ENCODE assay signal across 19 mouse cellular contexts in genomic region chr4:43634621-43635374, GRCm38 (mm10). TPM values are rescaled to one million over a fixed set of nuclear protein-coding genes. Genes with fewer than 3 reads are reported as not detected.
DNase-seq lines count a peak whose midpoint lies in the region; ATAC-seq and TF ChIP-seq lines count a peak whose summit lies in the region.
"Had no signal": no experiment of that assay in that cellular context is flagged by ENCODE, and none has a peak within 500 bp of the region (broad histone marks: within the 10 kb centered on the region; RNA-seq: fewer than 3 reads in every experiment).

No protein-coding gene starts in this region.

- DNase-seq in heart, postnatal 25 days (ENCODE audit: low spot score): no peak
- DNase-seq in lung, postnatal 0 days (ENCODE audit: low spot score): peak; percentile 15
- no peak for DNase-seq in lung, postnatal 36 days
- DNase-seq in embryonic facial prominence, embryonic 10.5 days (ENCODE audit: low spot score): peak; percentile 5
- DNase-seq: adrenal gland, postnatal 10 days; cerebellum, adult 2 months; kidney, postnatal 36 days; liver; thymus, postnatal 4 days had no signal

- H3K36me3 ChIP-seq in heart, embryonic 13.5 days: no peaks in the 10 kb centered on the region
- no peaks in the 10 kb centered on the region for H3K36me3 ChIP-seq in lung, postnatal 0 days (ENCODE audit: insufficient read depth, low read length)
- no peaks in the 10 kb centered on the region for H3K36me3 ChIP-seq in embryonic facial prominence, embryonic 10.5 days (replicated peaks)
- no peaks in the 10 kb centered on the region for H3K36me3 ChIP-seq in limb, embryonic 13.5 days
- H3K36me3 ChIP-seq: midbrain, embryonic 12.5 days; stomach, embryonic 15.5 days had no signal

- no peak for ATAC-seq in heart, embryonic 13.5 days (ENCODE audit: extremely low read depth, insufficient number of reproducible peaks, low FRiP score, low TSS enrichment)
- no peak for ATAC-seq in lung, postnatal 0 days
- ATAC-seq in limb, embryonic 13.5 days (ENCODE audit: low FRiP score, low read depth): no peak
- no peak for ATAC-seq in megakaryocyte progenitor cell, adult 5-6 weeks (replicated peaks; ENCODE audit: poor library complexity)
- ATAC-seq: CD4-positive, CD25-positive, alpha-beta regulatory T cell, adult 4 months; intestine, postnatal 0 days had no signal

- no peak for TF ChIP-seq CTCF in lung, postnatal 0 days (IDR thresholded peaks at IDR 0.05)

- H3K27ac ChIP-seq in heart, embryonic 13.5 days (replicated peaks): no peak overlapping the region
- no peak overlapping the region for H3K27ac ChIP-seq in lung, postnatal 0 days (ENCODE audit: low read length)
- H3K27ac ChIP-seq in embryonic facial prominence, embryonic 10.5 days (replicated peaks): no peak overlapping the region
- H3K27ac ChIP-seq in limb, embryonic 13.5 days: no peak overlapping the region
- H3K27ac ChIP-seq: stomach, embryonic 15.5 days had no signal

- intact Hi-C loops in heart, postnatal 25 days (cut with DNase I): loop anchor here (5.0 kb wide), 1 partner anchor 57 kb away; the partner anchor contains the start of genes Gba2 and Rgp1

- H3K4me2 ChIP-seq in heart, embryonic 13.5 days: peak overlapping the region; percentile 16; the same call in 1 of the 2 replicates
- no peak overlapping the region for H3K4me2 ChIP-seq in lung, postnatal 0 days (replicated peaks; ENCODE audit: low read depth, low read length)
- H3K4me2 ChIP-seq in limb, embryonic 13.5 days (replicated peaks): peak overlapping the region; percentile 94; the same call in 1 of the 2 replicates
- H3K4me2 ChIP-seq: stomach, embryonic 15.5 days had no signal

- H3K9me3 ChIP-seq in heart, embryonic 13.5 days: no peaks in the 10 kb centered on the region
- no peaks in the 10 kb centered on the region for H3K9me3 ChIP-seq in lung, postnatal 0 days (ENCODE audit: low read length)
- no peaks in the 10 kb centered on the region for H3K9me3 ChIP-seq in embryonic facial prominence, embryonic 10.5 days
- no peaks in the 10 kb centered on the region for H3K9me3 ChIP-seq in limb, embryonic 13.5 days
- H3K9me3 ChIP-seq: midbrain, embryonic 12.5 days; stomach, embryonic 15.5 days had no signal

- no peak overlapping the region for H3K4me3 ChIP-seq in heart, embryonic 13.5 days
- no peak overlapping the region for H3K4me3 ChIP-seq in lung, postnatal 0 days (ENCODE audit: low read depth, low read length)
- H3K4me3 ChIP-seq in embryonic facial prominence, embryonic 10.5 days: no peak overlapping the region
- H3K4me3 ChIP-seq in limb, embryonic 13.5 days: no peak overlapping the region
- H3K4me3 ChIP-seq: midbrain, embryonic 12.5 days; stomach, embryonic 15.5 days had no signal

- WGBS in heart, embryonic 13.5 days: 79% methylated on average over 7 of the region's 7 CpGs
- WGBS in lung, postnatal 0 days: 70% methylated on average over 7 of the region's 7 CpGs
- 86% methylated on average over 7 of the region's 7 CpGs for WGBS in embryonic facial prominence, embryonic 10.5 days
- WGBS in limb, embryonic 13.5 days: 86% methylated on average over 7 of the region's 7 CpGs

- H3K9ac ChIP-seq in heart, embryonic 13.5 days: no peak overlapping the region
- no peak overlapping the region for H3K9ac ChIP-seq in lung, postnatal 0 days (replicated peaks; ENCODE audit: low read depth)
- no peak overlapping the region for H3K9ac ChIP-seq in limb, embryonic 13.5 days
- H3K9ac ChIP-seq: midbrain, embryonic 12.5 days; stomach, embryonic 15.5 days had no signal

- TF ChIP-seq EP300 in lung, postnatal 0 days (IDR thresholded peaks at IDR 0.05): no peak

- peaks cover 55% of the 10 kb centered on the region for H3K4me1 ChIP-seq in heart, embryonic 13.5 days
- peaks cover 4% of the 10 kb centered on the region; the same call in 1 of the 2 replicates for H3K4me1 ChIP-seq in lung, postnatal 0 days (ENCODE audit: insufficient read depth, low read depth, low read length)
- peaks cover 35% of the 10 kb centered on the region for H3K4me1 ChIP-seq in embryonic facial prominence, embryonic 10.5 days
- peaks cover 45% of the 10 kb centered on the region for H3K4me1 ChIP-seq in limb, embryonic 13.5 days

- peaks cover 10% of the 10 kb centered on the region; the same call in 1 of the 2 replicates for H3K27me3 ChIP-seq in heart, embryonic 13.5 days (replicated peaks)
- H3K27me3 ChIP-seq in lung, postnatal 0 days (replicated peaks; ENCODE audit: insufficient read depth, low read length): no peaks in the 10 kb centered on the region
- H3K27me3 ChIP-seq in embryonic facial prominence, embryonic 10.5 days (replicated peaks; ENCODE audit: low read depth, poor library complexity, severe bottlenecking): peaks cover 32% of the 10 kb centered on the region
- H3K27me3 ChIP-seq in limb, embryonic 13.5 days: peaks cover 9% of the 10 kb centered on the region; the same call in 1 of the 2 replicates

RNA-seq across cellular contexts. Expression of gene Npr2, which starts 3.1 kb away (rescaled TPM):
- polyA plus RNA-seq in heart, embryonic 13.5 days (2015; fragmentation: Nextera tagmentation; extraction: Ambion mirVana): 7.2 and 7.7 TPM in 2 replicates
- 10 to 100 TPM; 35.9 to 42.4 TPM for total RNA-seq in heart, postnatal 25 days (2021)
- polyA plus RNA-seq in lung, postnatal 0 days (2015; fragmentation: Nextera tagmentation; extraction: Ambion mirVana): 11.9 and 12.8 TPM in 2 replicates
- polyA plus RNA-seq in embryonic facial prominence, embryonic 10.5 days (2016; fragmentation: Nextera tagmentation; extraction: Ambion mirVana): 12.5 and 16.7 TPM in 2 replicates
- 18.7 and 20.2 TPM in 2 replicates for polyA plus RNA-seq in limb, embryonic 13.5 days (2015; fragmentation: Nextera tagmentation; extraction: Ambion mirVana)
- 0.30 and 1.4 TPM in 2 replicates for total RNA-seq in megakaryocyte progenitor cell, adult 5-6 weeks (2015)
- 0.21 and 1.3 TPM in 2 replicates for total RNA-seq in megakaryocyte progenitor cell, adult 5-6 weeks (2017)
- polyA plus RNA-seq: CD4-positive, CD25-positive, alpha-beta regulatory T cell, adult 4 months had no signal

RNA-seq across cellular contexts. Expression of gene Spag8, which starts 18.6 kb away (rescaled TPM):
- polyA plus RNA-seq in heart, embryonic 13.5 days (2015; fragmentation: Nextera tagmentation; extraction: Ambion mirVana): 0.59 and 0.92 TPM in 2 replicates
- under 1 TPM; 0.21 to 0.31 TPM for total RNA-seq in heart, postnatal 25 days (2021)
- 10.4 and 10.8 TPM in 2 replicates for polyA plus RNA-seq in lung, postnatal 0 days (2015; fragmentation: Nextera tagmentation; extraction: Ambion mirVana)
- 1.8 and 2.0 TPM in 2 replicates for polyA plus RNA-seq in embryonic facial prominence, embryonic 10.5 days (2016; fragmentation: Nextera tagmentation; extraction: Ambion mirVana)
- 0.84 and 1.00 TPM in 2 replicates for polyA plus RNA-seq in limb, embryonic 13.5 days (2015; fragmentation: Nextera tagmentation; extraction: Ambion mirVana)
- 0.22 TPM in 1 of 2 replicates, not detected in the other for total RNA-seq in megakaryocyte progenitor cell, adult 5-6 weeks (2015)
- total RNA-seq in megakaryocyte progenitor cell, adult 5-6 weeks (2017): 0.71 TPM in 1 of 2 replicates, not detected in the other
- total RNA-seq: gastrocnemius, adult 8-10 months; hematopoietic stem cell, adult 5-6 weeks had no signal
- polyA plus RNA-seq: CD4-positive, CD25-positive, alpha-beta regulatory T cell, adult 4 months had no signal

RNA-seq across cellular contexts. Expression of gene Hint2, which starts 21.5 kb away (rescaled TPM):
- 131 and 166 TPM in 2 replicates for polyA plus RNA-seq in heart, embryonic 13.5 days (2015; fragmentation: Nextera tagmentation; extraction: Ambion mirVana)
- total RNA-seq in heart, postnatal 25 days (2021): 100 to 1,000 TPM; 138 to 147 TPM
- polyA plus RNA-seq in lung, postnatal 0 days (2015; fragmentation: Nextera tagmentation; extraction: Ambion mirVana): 128 and 132 TPM in 2 replicates
- polyA plus RNA-seq in embryonic facial prominence, embryonic 10.5 days (2016; fragmentation: Nextera tagmentation; extraction: Ambion mirVana): 71.7 and 72.8 TPM in 2 replicates
- polyA plus RNA-seq in limb, embryonic 13.5 days (2015; fragmentation: Nextera tagmentation; extraction: Ambion mirVana): 78.3 and 90.2 TPM in 2 replicates
- 36.5 and 52.7 TPM in 2 replicates for total RNA-seq in megakaryocyte progenitor cell, adult 5-6 weeks (2015)
- 43.1 and 58.6 TPM in 2 replicates for total RNA-seq in megakaryocyte progenitor cell, adult 5-6 weeks (2017)

RNA-seq across cellular contexts. Expression of gene Tmem8b, which starts 34.0 kb away (rescaled TPM):
- polyA plus RNA-seq in heart, embryonic 13.5 days (2015; fragmentation: Nextera tagmentation; extraction: Ambion mirVana): 4.0 and 4.8 TPM in 2 replicates
- 10 to 100 TPM; 15.8 to 16.9 TPM for total RNA-seq in heart, postnatal 25 days (2021)
- polyA plus RNA-seq in lung, postnatal 0 days (2015; fragmentation: Nextera tagmentation; extraction: Ambion mirVana): 2.5 and 3.1 TPM in 2 replicates
- polyA plus RNA-seq in embryonic facial prominence, embryonic 10.5 days (2016; fragmentation: Nextera tagmentation; extraction: Ambion mirVana): 4.0 and 5.1 TPM in 2 replicates
- polyA plus RNA-seq in limb, embryonic 13.5 days (2015; fragmentation: Nextera tagmentation; extraction: Ambion mirVana): 7.8 and 8.2 TPM in 2 replicates
- 0.47 and 0.95 TPM in 2 replicates for total RNA-seq in megakaryocyte progenitor cell, adult 5-6 weeks (2015)
- total RNA-seq in megakaryocyte progenitor cell, adult 5-6 weeks (2017): 0.25 and 0.61 TPM in 2 replicates

RNA-seq across cellular contexts. Expression of gene Fam221b, which starts 34.1 kb away (rescaled TPM):
- polyA plus RNA-seq in heart, embryonic 13.5 days (2015; fragmentation: Nextera tagmentation; extraction: Ambion mirVana): 2.6 and 2.9 TPM in 2 replicates
- under 1 TPM; 0.20 to 0.26 TPM for total RNA-seq in heart, postnatal 25 days (2021)
- polyA plus RNA-seq in lung, postnatal 0 days (2015; fragmentation: Nextera tagmentation; extraction: Ambion mirVana): 2.5 TPM in 2 replicates
- polyA plus RNA-seq in embryonic facial prominence, embryonic 10.5 days (2016; fragmentation: Nextera tagmentation; extraction: Ambion mirVana): 1.4 and 1.7 TPM in 2 replicates
- polyA plus RNA-seq in limb, embryonic 13.5 days (2015; fragmentation: Nextera tagmentation; extraction: Ambion mirVana): 2.5 and 2.6 TPM in 2 replicates
- total RNA-seq in megakaryocyte progenitor cell, adult 5-6 weeks (2015): 0.07 TPM in 2 replicates
- 0.44 and 0.62 TPM in 2 replicates for total RNA-seq in megakaryocyte progenitor cell, adult 5-6 weeks (2017)
- polyA plus RNA-seq: small intestine, adult 2 months had no signal

Comparison
In these comparisons a context has a peak if more than half of its experiments do, and no peak if none do; other contexts are left out.
1. DNase-seq: peak in lung, postnatal 0 days (single experiment) and embryonic facial prominence, embryonic 10.5 days (single experiment); none in heart, postnatal 25 days (single experiment) and lung, postnatal 36 days (single experiment).